Mouse (Mus musculus) right cerebral cortex, adult 18-20 months (tissue): ENCODE results near the gene Ebf1.

ENCODE experiments used
- DNase-seq: peaks from one replicate; pipeline ENCODE4 v3.0.0; 2022; ENCODE audit warnings: mixed read lengths

The Ebf1 gene

GRCm38 (mm10) chr11:44861108-44861507, 244.0 kb downstream of the Ebf1 start:
- no peak for DNase-seq

- no peak for DNase-seq
These were observed 246.8 kb downstream of the Ebf1 start for GRCm38 (mm10) chr11:44863910-44864309.

GRCm38 (mm10) chr11:44866476-44867149, 249.5 kb downstream of the Ebf1 start:
- DNase-seq = no peak

- no peak for DNase-seq
These were observed 250.3 kb downstream of the Ebf1 start for GRCm38 (mm10) chr11:44867433-44867832.

- DNase-seq = no peak
These were observed 256.8 kb downstream of the Ebf1 start for GRCm38 (mm10) chr11:44873876-44874275.

- DNase-seq = no peak
These were observed 258.1 kb downstream of the Ebf1 start for GRCm38 (mm10) chr11:44875171-44875570.

- no peak for DNase-seq
These were observed 264.1 kb downstream of the Ebf1 start for GRCm38 (mm10) chr11:44881056-44881683.

GRCm38 (mm10) chr11:44882476-44882970, 265.4 kb downstream of the Ebf1 start:
- DNase-seq = no peak

GRCm38 (mm10) chr11:44884337-44884736, 267.2 kb downstream of the Ebf1 start:
- DNase-seq = no peak

GRCm38 (mm10) chr11:44886897-44887296, 269.8 kb downstream of the Ebf1 start:
- no peak for DNase-seq

GRCm38 (mm10) chr11:44887691-44888090, 270.6 kb downstream of the Ebf1 start:
- no peak for DNase-seq

GRCm38 (mm10) chr11:44888390-44888789, 271.3 kb downstream of the Ebf1 start:
- DNase-seq = no peak

GRCm38 (mm10) chr11:44892814-44893521, 275.9 kb downstream of the Ebf1 start:
- DNase-seq = no peak

- no peak for DNase-seq
These were observed 276.9 kb downstream of the Ebf1 start for GRCm38 (mm10) chr11:44893986-44894385.

GRCm38 (mm10) chr11:44894798-44895197, 277.7 kb downstream of the Ebf1 start:
- DNase-seq = no peak

GRCm38 (mm10) chr11:44895893-44896292, 278.8 kb downstream of the Ebf1 start:
- DNase-seq = no peak

- no peak for DNase-seq
These were observed 280.1 kb downstream of the Ebf1 start for GRCm38 (mm10) chr11:44897140-44897665.

GRCm38 (mm10) chr11:44899554-44899953, 282.4 kb downstream of the Ebf1 start:
- no peak for DNase-seq

- DNase-seq = no peak
These were observed 282.8 kb downstream of the Ebf1 start for GRCm38 (mm10) chr11:44899965-44900364.

- DNase-seq = no peak
These were observed 283.4 kb downstream of the Ebf1 start for GRCm38 (mm10) chr11:44900496-44900895.

GRCm38 (mm10) chr11:44901715-44902114, 284.6 kb downstream of the Ebf1 start:
- no peak for DNase-seq

- DNase-seq = no peak
These were observed 285.0 kb downstream of the Ebf1 start for GRCm38 (mm10) chr11:44902165-44902564.

- no peak for DNase-seq
These were observed 287.0 kb downstream of the Ebf1 start for GRCm38 (mm10) chr11:44904121-44904520.

- DNase-seq = no peak
These were observed 289.3 kb downstream of the Ebf1 start for GRCm38 (mm10) chr11:44906456-44906855.
